ENCODE assay signal across 9 mouse cellular contexts in the genomic region with DNA sequence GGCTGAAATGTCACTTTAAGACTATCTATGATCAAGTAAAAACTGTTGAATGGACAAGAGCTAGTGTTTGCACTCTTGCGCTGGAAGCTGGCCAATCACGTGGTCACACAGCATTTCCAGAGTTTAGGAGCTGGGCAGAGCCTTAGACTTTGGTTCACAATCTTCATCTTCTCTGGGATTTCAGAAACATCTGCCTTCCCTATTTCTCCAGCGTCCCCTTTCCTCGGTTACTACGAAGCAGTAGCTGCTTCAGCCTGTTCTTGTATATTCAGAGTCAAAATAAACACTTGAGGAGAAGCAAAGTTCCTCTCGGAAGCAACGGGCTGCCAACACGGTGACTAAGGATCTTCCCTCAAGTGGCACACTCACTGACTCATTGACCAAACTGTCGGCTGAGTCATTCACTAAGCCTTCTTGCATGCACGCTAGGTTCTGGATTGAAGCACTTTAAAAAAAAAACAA. TPM values are rescaled to one million over a fixed set of nuclear protein-coding genes. Genes with fewer than 3 reads are reported as not detected.
DNase-seq lines count a peak whose midpoint lies in the region; ATAC-seq lines count a peak whose summit lies in the region.
"Had no signal": no experiment of that assay in that cellular context is flagged by ENCODE, and none has a peak within 500 bp of the region (broad histone marks: within the 10 kb centered on the region; RNA-seq: fewer than 3 reads in every experiment).

No protein-coding gene starts in this region.

- no peak overlapping the region for H3K27ac ChIP-seq in heart, embryonic 11.5 days (ENCODE audit: low read depth, low read length)
- H3K27ac ChIP-seq: limb, embryonic 13.5 days had no signal

- H3K27me3 ChIP-seq in heart, embryonic 11.5 days (ENCODE audit: control insufficient read depth, insufficient read depth, low read length), result no peaks in the 10 kb centered on the region
- H3K27me3 ChIP-seq in megakaryocyte, embryonic 14.5 days (replicated peaks), result no peaks in the 10 kb centered on the region
- H3K27me3 ChIP-seq: limb, embryonic 13.5 days had no signal

- DNase-seq in NIH3T3 (ENCODE audit: low read depth), result peak; percentile 97
- DNase-seq in brain, adult 2 months (ENCODE audit: low read depth, low spot score), result peak; percentile 94
- peak; percentile 76 for DNase-seq in large intestine, adult 2 months (ENCODE audit: low read depth, low spot score)
- DNase-seq in urinary bladder, postnatal 25 days (ENCODE audit: low spot score), result peak; percentile 59
- no peak for DNase-seq in spleen, postnatal 14 days (ENCODE audit: low spot score in 2 of 2)
- no peak for DNase-seq in spleen, adult 12 weeks (ENCODE audit: low spot score)

- no peak overlapping the region for H3K4me3 ChIP-seq in heart, embryonic 11.5 days (ENCODE audit: low read depth, low read length)
- H3K4me3 ChIP-seq in megakaryocyte, embryonic 14.5 days (replicated peaks), result peak overlapping the region; percentile 88
- H3K4me3 ChIP-seq: limb, embryonic 13.5 days had no signal

- 31% methylated on average over 10 of the region's 10 CpGs for WGBS in heart, embryonic 11.5 days (ENCODE audit: insufficient replicate concordance)
- WGBS in large intestine, adult 2 months, result 3% methylated on average over 10 of the region's 10 CpGs

- H3K4me2 ChIP-seq in heart, embryonic 11.5 days, result peak overlapping the region; percentile 36
- H3K4me2 ChIP-seq: limb, embryonic 13.5 days had no signal

- no peaks in the 10 kb centered on the region for H3K36me3 ChIP-seq in heart, embryonic 11.5 days (ENCODE audit: control insufficient read depth, insufficient read depth, low read length)
- H3K36me3 ChIP-seq in megakaryocyte, embryonic 14.5 days (replicated peaks; ENCODE audit: low read length), result peaks cover 14% of the 10 kb centered on the region
- H3K36me3 ChIP-seq: limb, embryonic 13.5 days had no signal

- no peaks in the 10 kb centered on the region for H3K9me3 ChIP-seq in heart, embryonic 11.5 days (replicated peaks; ENCODE audit: control insufficient read depth, low read length)
- H3K9me3 ChIP-seq in megakaryocyte, embryonic 14.5 days, result no peaks in the 10 kb centered on the region
- H3K9me3 ChIP-seq: limb, embryonic 13.5 days had no signal

- H3K4me1 ChIP-seq in heart, embryonic 11.5 days (ENCODE audit: control insufficient read depth, insufficient read depth, low read length), result 0 out of 2 replicates have a peak, but pooled peaks cover 3% of the 10 kb centered on the region
- peaks cover 90% of the 10 kb centered on the region for H3K4me1 ChIP-seq in megakaryocyte, embryonic 14.5 days
- H3K4me1 ChIP-seq: limb, embryonic 13.5 days had no signal

- ATAC-seq in heart, embryonic 11.5 days (replicated peaks; ENCODE audit: insufficient number of reproducible peaks, low FRiP score, low TSS enrichment), result no peak

- H3K9ac ChIP-seq in heart, embryonic 11.5 days (ENCODE audit: low read depth, low read length), result no peak overlapping the region
- H3K9ac ChIP-seq: limb, embryonic 13.5 days had no signal

RNA-seq across cellular contexts. Expression of a gene that starts 8.9 kb away (rescaled TPM):
- polyA plus RNA-seq in heart, embryonic 11.5 days (2014; fragmentation: Nextera tagmentation; extraction: Ambion mirVana), result 29.0 and 32.4 TPM in 2 replicates
- 52.1 and 68.5 TPM in 2 replicates for polyA plus RNA-seq in large intestine, adult 2 months (2012; rRNA removed)
- polyA plus RNA-seq in megakaryocyte, embryonic 14.5 days (2012; ENCODE audit: insufficient read depth, low replicate concordance), result 1.5 TPM in 1 of 2 replicates, not detected in the other

Comparison
In these comparisons a context has a peak if more than half of its experiments do, and no peak if none do; other contexts are left out.
1. DNase-seq: peak in NIH3T3 (single experiment), brain, adult 2 months (single experiment), large intestine, adult 2 months (single experiment) and urinary bladder, postnatal 25 days (single experiment); none in spleen, postnatal 14 days (0 of 2) and spleen, adult 12 weeks (single experiment).
2. RNA of a gene that starts 8.9 kb away (polyA plus RNA-seq): 52.1 to 68.5 TPM in large intestine, adult 2 months and 29.0 to 32.4 TPM in heart, embryonic 11.5 days; 1.5 TPM in megakaryocyte, embryonic 14.5 days; every median in the first group is over 10 times any median in the second.